Mouse (Mus musculus) cortical plate, adult 2 months (tissue): ENCODE measurements around the gene Prm1.

Source experiments
- CTCF ChIP-seq: fragments of 200-500 bp; IDR thresholded peaks from 2 replicates; pipeline ENCODE4 v1.5.1; 2011; ENCODE audit warnings: mild to moderate bottlenecking, control low read depth, low read length; ENCODE audit not compliant: insufficient read depth; ENCODE audit errors: extremely low read depth
- POLR2A ChIP-seq: fragments of 200-500 bp; IDR thresholded peaks from 2 replicates; pipeline ENCODE4 v1.6.1; 2011; ENCODE audit warnings: mild to moderate bottlenecking, low read length, control low read depth; ENCODE audit not compliant: insufficient read depth; ENCODE audit errors: extremely low read depth

DNA sequence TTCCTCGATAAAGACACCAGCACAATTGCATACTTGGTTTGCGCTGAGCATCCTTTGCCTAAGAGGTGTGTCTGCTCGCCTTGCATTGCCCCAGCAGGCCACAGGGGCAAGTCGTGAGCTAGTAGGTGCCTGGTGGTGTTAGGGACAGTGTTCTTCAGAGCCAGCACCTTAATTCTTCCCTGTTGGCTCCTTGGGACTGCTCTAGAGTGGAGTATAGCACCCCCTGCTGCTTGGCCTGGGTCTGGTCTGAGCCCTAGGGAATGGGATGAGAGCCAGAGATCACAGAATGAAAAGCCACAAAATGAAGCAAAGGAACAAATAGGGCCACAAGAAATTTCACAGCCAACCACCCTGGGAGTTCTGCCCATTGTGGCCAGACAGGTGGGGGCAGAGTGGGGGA, 40.9 kb upstream of the Prm1 start:
- TF ChIP-seq CTCF (peak; percentile 75), POLR2A (no peak)
